Mouse (Mus musculus): Measurements from ENCODE around the gene Pcx.

GRCm38 (mm10) chr19:4558570-4558955, 48.3 kb downstream of the Pcx start:
- TF ChIP-seq CTCF (IDR thresholded peaks at IDR 0.05; ENCODE audit: control insufficient read depth, insufficient read depth, insufficient read length) (no peak), FOSL1 (IDR thresholded peaks at IDR 0.05; ENCODE audit: insufficient read depth, low read length, poor library complexity, severe bottlenecking) (no peak), USF1 (IDR thresholded peaks at IDR 0.05; ENCODE audit: low read depth) (no peak), CEBPB (IDR thresholded peaks at IDR 0.05; ENCODE audit: low read depth) (no peak), MYOD1 (IDR thresholded peaks at IDR 0.05; ENCODE audit: control insufficient read depth, insufficient read length, low read depth) (no peak), MAX (IDR thresholded peaks at IDR 0.05) (no peak)
